ENCODE assay signal across 8 mouse cellular contexts in genomic region chr14:103718836-103719575, GRCm38 (mm10).
DNase-seq lines count a peak whose midpoint lies in the region; TF ChIP-seq lines count a peak whose summit lies in the region.

No protein-coding gene starts in this region.

- peak; percentile 86 for TF ChIP-seq CTCF in left cerebral cortex, adult 2 months (IDR thresholded peaks at IDR 0.05)

- WGBS in macrophage (ENCODE audit: missing documents): 3% methylated on average over 15 of the region's 15 CpGs

- no peaks in the 10 kb centered on the region for H3K36me3 ChIP-seq in macrophage (ENCODE audit: inconsistent target)

- H3K79me2 ChIP-seq in macrophage (ENCODE audit: inconsistent target): no peaks in the 10 kb centered on the region

- H3K4me3 ChIP-seq in left cerebral cortex, adult 2 months: peak overlapping the region; percentile 15
- peak overlapping the region; percentile 19; the same call in 1 of the 2 replicates for H3K4me3 ChIP-seq in macrophage (ENCODE audit: inconsistent target)

- peak overlapping the region; percentile 41; the same call in 1 of the 2 replicates for H3K27ac ChIP-seq in left cerebral cortex, adult 2 months
- peak overlapping the region; percentile 81 for H3K27ac ChIP-seq in macrophage

- DNase-seq in adipocyte (ENCODE audit: low spot score): peak; percentile 67
- DNase-seq in embryo, embryonic 10 days (ENCODE audit: low spot score): peak; percentile 96
- DNase-seq in gastrocnemius, adult 8-10 months (ENCODE audit: low spot score in 2 of 2): peak; percentile 46 to 63
- DNase-seq in hindlimb bud, embryonic 11.5 days (ENCODE audit: extremely low spot score, low read depth, low spot score): peak; percentile 92
- DNase-seq in left cerebral cortex, adult 2 months (ENCODE audit: extremely low spot score in 1 of 2, low spot score in 2 of 2): peak; percentile 85 to 89
- DNase-seq in right cerebral cortex, adult 18-20 months: peak; percentile 83
- peak; percentile 62 for DNase-seq in urinary bladder, adult 2 months (ENCODE audit: low spot score)

- intact Hi-C loops in left cerebral cortex, adult 2 months (cut with DNase I): loop anchor here (10.0 kb wide), 3 partner anchors 306 to 1096 kb away; no protein-coding TSS in a partner anchor

Comparison
In these comparisons a context has a peak if more than half of its experiments do, and no peak if none do; other contexts are left out.
1. Peak in every context shown above with its lines: DNase-seq, H3K4me3 ChIP-seq and H3K27ac ChIP-seq.